Mouse (Mus musculus): ENCODE results near the gene Olfr829. TPM values are rescaled to one million over a fixed set of nuclear protein-coding genes. Genes with fewer than 3 reads are reported as not detected.

Gene Olfr829
- not detected for polyA plus RNA-seq (2012; fragmentation: generic; extraction: Trizol)

DNA sequence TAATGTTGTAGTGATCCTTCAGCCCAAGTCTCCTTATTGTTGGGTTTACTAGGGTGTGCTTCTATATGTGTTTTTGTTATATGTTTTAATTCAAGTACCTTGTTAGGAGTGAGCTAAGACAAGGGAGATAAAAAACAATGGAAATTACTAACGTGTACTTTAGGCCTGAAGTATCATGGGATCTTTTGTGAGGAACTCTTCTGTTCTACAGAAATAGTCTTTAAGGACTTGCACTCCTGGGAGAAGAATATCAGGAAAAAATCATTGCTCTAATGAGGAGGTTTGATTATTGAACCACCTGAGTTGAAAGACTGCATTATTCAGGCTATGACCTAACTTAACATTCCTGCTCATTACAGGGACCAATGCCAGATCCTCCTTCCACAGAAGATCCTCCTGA, at the start of gene Olfr829:
Olfr829 (plus strand) TSS at position 301 of the 400 bp plus-strand sequence.

DNA sequence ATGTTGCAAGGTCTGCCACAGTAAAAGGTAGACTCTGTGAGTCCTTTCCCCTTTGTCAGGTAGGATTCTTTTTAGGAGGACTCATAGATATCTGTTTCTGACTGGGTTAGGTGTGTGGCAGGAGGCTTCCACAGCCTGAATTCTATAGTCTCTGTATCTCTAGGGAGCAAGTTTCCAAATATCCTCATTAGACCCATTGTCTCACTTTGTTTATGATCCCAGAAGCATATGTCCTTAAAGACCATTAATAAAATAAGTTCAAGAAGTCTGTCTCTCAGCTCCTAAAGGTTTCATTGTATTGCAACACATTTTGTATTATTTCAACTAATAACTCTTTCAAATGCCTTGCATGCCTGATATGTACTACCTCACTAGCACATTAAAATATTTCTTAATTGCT, 35.3 kb upstream of the Olfr829 start, which contains the start of gene Olfr828:
Olfr828 (minus strand) TSS at position 101 of the 400 bp plus-strand sequence.

DNA sequence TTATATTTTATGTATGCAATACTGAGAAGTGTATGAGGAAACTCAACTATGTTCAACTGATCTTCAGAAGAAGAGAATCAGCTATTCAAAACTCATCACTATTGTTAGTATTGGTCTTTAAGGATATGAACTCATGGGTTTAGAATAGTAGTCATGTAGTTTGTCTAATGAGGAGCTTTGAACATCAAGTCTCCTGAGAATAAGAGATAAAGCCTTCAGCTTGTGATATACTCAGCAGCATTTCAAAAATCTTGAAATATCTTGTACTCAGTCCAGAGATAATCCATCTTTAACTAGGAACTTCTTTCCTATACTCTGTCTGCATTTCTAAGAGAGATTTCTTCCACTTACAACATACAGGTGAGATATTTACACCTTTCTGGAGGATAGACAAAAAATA, 19.7 kb downstream of the Olfr829 start, which contains the start of gene Olfr830:
Olfr830 (plus strand) TSS at position 301 of the 400 bp plus-strand sequence.

Other genes with a start within 250 kb of the Olfr829 start
- not detected for gene Muc16, start 180.4 kb upstream of the Olfr829 start, polyA plus RNA-seq (2012; fragmentation: generic; extraction: Trizol)
- gene Olfr24, start 90.9 kb upstream of the Olfr829 start, polyA plus RNA-seq (2012; fragmentation: generic; extraction: Trizol) = not detected
- gene Olfr828, start 35.4 kb upstream of the Olfr829 start, polyA plus RNA-seq (2012; fragmentation: generic; extraction: Trizol) = not detected
- not detected for gene Olfr830, start 19.8 kb downstream of the Olfr829 start, polyA plus RNA-seq (2012; fragmentation: generic; extraction: Trizol)
- not detected for gene Olfr832, start 82.2 kb downstream of the Olfr829 start, polyA plus RNA-seq (2012; fragmentation: generic; extraction: Trizol)
- gene Olfr834, start 133.1 kb downstream of the Olfr829 start, polyA plus RNA-seq (2012; fragmentation: generic; extraction: Trizol) = not detected
- gene Olfr835, start 177.8 kb downstream of the Olfr829 start, polyA plus RNA-seq (2012; fragmentation: generic; extraction: Trizol) = not detected